Mouse (Mus musculus) layer of hippocampus, adult 8-10 months (tissue): Measurements from ENCODE around the gene Arpc1a. TPM values are rescaled to one million over a fixed set of nuclear protein-coding genes. Genes with fewer than 3 reads are reported as not detected.
"Not testable (repeated sequence)": the region's sequence is repeated elsewhere in the genome, so short reads cannot be mapped to it uniquely, and the experiment has no call there.

Source experiments
- DNase-seq, 2 experiments: peaks; one replicate each; pipeline ENCODE4 v3.0.0; 2022; ENCODE audit warnings: low spot score in 2 of 2
- total RNA-seq, 4 experiments: library from RNA; stranded (reverse); gene quantifications; 2 replicates each; pipeline ENCODE4 v1.2.4; 2022

Gene Arpc1a
- total RNA-seq, 4 experiments from 2014 or later = 223 to 245 (median 243) TPM

- peak; percentile 59 to 71 for DNase-seq
Measured at GRCm38 (mm10) chr5:145104328-145104727, 20.7 kb downstream of the Arpc1a start.

- no peak for DNase-seq
Measured at GRCm38 (mm10) chr5:145105694-145106275, 22.2 kb downstream of the Arpc1a start.

GRCm38 (mm10) chr5:145110401-145110800, 26.8 kb downstream of the Arpc1a start:
- DNase-seq = no peak

- no peak for DNase-seq
Measured at GRCm38 (mm10) chr5:145112566-145112965, 28.9 kb downstream of the Arpc1a start.

GRCm38 (mm10) chr5:145113416-145113815, 29.8 kb downstream of the Arpc1a start:
- DNase-seq = no peak

- no peak for DNase-seq
Measured at GRCm38 (mm10) chr5:145114071-145114605, 30.5 kb downstream of the Arpc1a start, which contains the start of gene Arpc1b. Gene Arpc1b (plus strand): TSS chr5:145114215.

- no peak for DNase-seq
Measured at GRCm38 (mm10) chr5:145114606-145115473, 31.2 kb downstream of the Arpc1a start.

- DNase-seq = no peak
Measured at GRCm38 (mm10) chr5:145115736-145116135, 32.1 kb downstream of the Arpc1a start.

GRCm38 (mm10) chr5:145116316-145116715, 32.7 kb downstream of the Arpc1a start:
- DNase-seq = no peak

GRCm38 (mm10) chr5:145116916-145117315, 33.3 kb downstream of the Arpc1a start:
- DNase-seq = peak in 1 of 2 experiments; percentile 55

- DNase-seq = no peak
Measured at GRCm38 (mm10) chr5:145118005-145118404, 34.4 kb downstream of the Arpc1a start.

GRCm38 (mm10) chr5:145118461-145118860, 34.8 kb downstream of the Arpc1a start:
- DNase-seq = no peak

GRCm38 (mm10) chr5:145119385-145119784, 35.8 kb downstream of the Arpc1a start:
- DNase-seq = no peak

GRCm38 (mm10) chr5:145120921-145121320, 37.3 kb downstream of the Arpc1a start:
- no peak for DNase-seq

- DNase-seq = no peak
Measured at GRCm38 (mm10) chr5:145123396-145123795, 39.8 kb downstream of the Arpc1a start.

- DNase-seq = no peak
Measured at GRCm38 (mm10) chr5:145126580-145126979, 43.0 kb downstream of the Arpc1a start.

- no peak for DNase-seq
Measured at GRCm38 (mm10) chr5:145129124-145129523, 45.5 kb downstream of the Arpc1a start.

- DNase-seq = not testable (repeated sequence)
Measured at GRCm38 (mm10) chr5:145129773-145130172, 46.1 kb downstream of the Arpc1a start.

- peak; percentile 60 to 75 for DNase-seq
Measured at GRCm38 (mm10) chr5:145130191-145130590, 46.6 kb downstream of the Arpc1a start.

GRCm38 (mm10) chr5:145130995-145131394, 47.4 kb downstream of the Arpc1a start:
- no peak for DNase-seq

GRCm38 (mm10) chr5:145133275-145133674, 49.6 kb downstream of the Arpc1a start:
- not testable (repeated sequence) for DNase-seq

GRCm38 (mm10) chr5:145138836-145139235, 55.2 kb downstream of the Arpc1a start:
- DNase-seq = no peak
